In genomic region chr3:15009747-15010146, GRCm38 (mm10) we compare ENCODE assay signal across 29 mouse cellular contexts.
"Had no signal": no experiment of that assay in that cellular context is flagged by ENCODE, and none has a peak within 500 bp of the region (broad histone marks: within the 10 kb centered on the region; RNA-seq: fewer than 3 reads in every experiment).

No protein-coding gene starts in this region.

- H3K9me3 ChIP-seq: limb, embryonic 10.5 days; limb, embryonic 12.5 days; limb, embryonic 13.5 days; limb, embryonic 15.5 days; liver, embryonic 12.5 days; liver, embryonic 13.5 days; liver, embryonic 15.5 days; lung, embryonic 15.5 days; megakaryocyte, embryonic 14.5 days; midbrain, embryonic 10.5 days; midbrain, embryonic 12.5 days; midbrain, embryonic 13.5 days; midbrain, embryonic 15.5 days; neural tube, embryonic 12.5 days had no signal

- ATAC-seq: liver, embryonic 12.5 days; lung, postnatal 0 days; midbrain, embryonic 13.5 days; midbrain, embryonic 15.5 days; midbrain, embryonic 16.5 days had no signal

- DNase-seq: left cerebral cortex, postnatal 4 days; liver, embryonic 13.5 days; lung, adult 18-20 months; lung, adult 2 months; lung, embryonic 14.5 days; lung, postnatal 10 days; lung, postnatal 14 days; lung, postnatal 4 days; midbrain, embryonic 14.5 days had no signal

- H3K9ac ChIP-seq: limb, embryonic 12.5 days; limb, embryonic 13.5 days; limb, embryonic 15.5 days; liver, embryonic 12.5 days; liver, embryonic 13.5 days; liver, embryonic 14.5 days; liver, embryonic 15.5 days; lung, embryonic 14.5 days; lung, embryonic 15.5 days; midbrain, embryonic 12.5 days; midbrain, embryonic 13.5 days; midbrain, embryonic 15.5 days; neural tube, embryonic 12.5 days had no signal

- H3K36me3 ChIP-seq: limb, embryonic 10.5 days; limb, embryonic 12.5 days; limb, embryonic 13.5 days; limb, embryonic 15.5 days; liver, embryonic 12.5 days; liver, embryonic 13.5 days; liver, embryonic 15.5 days; lung, embryonic 15.5 days; midbrain, embryonic 10.5 days; midbrain, embryonic 12.5 days; midbrain, embryonic 13.5 days; midbrain, embryonic 15.5 days; neural tube, embryonic 12.5 days had no signal

- H3K27ac ChIP-seq: left cerebral cortex, adult 2 months; limb, embryonic 10.5 days; limb, embryonic 12.5 days; limb, embryonic 13.5 days; limb, embryonic 15.5 days; liver, embryonic 12.5 days; liver, embryonic 13.5 days; liver, embryonic 14.5 days; liver, embryonic 15.5 days; lung, embryonic 15.5 days; macrophage; midbrain, embryonic 10.5 days; midbrain, embryonic 12.5 days; midbrain, embryonic 13.5 days; midbrain, embryonic 15.5 days; neural tube, embryonic 12.5 days had no signal

- H3K27me3 ChIP-seq: limb, embryonic 12.5 days; limb, embryonic 13.5 days; limb, embryonic 15.5 days; liver, embryonic 12.5 days; liver, embryonic 13.5 days; liver, embryonic 15.5 days; lung, embryonic 15.5 days; megakaryocyte, embryonic 14.5 days; midbrain, embryonic 12.5 days; midbrain, embryonic 13.5 days; midbrain, embryonic 15.5 days; neural tube, embryonic 12.5 days had no signal

- H3K4me3 ChIP-seq: left cerebral cortex, adult 2 months; limb, embryonic 10.5 days; limb, embryonic 12.5 days; limb, embryonic 13.5 days; limb, embryonic 15.5 days; liver, embryonic 12.5 days; liver, embryonic 13.5 days; liver, embryonic 15.5 days; lung, embryonic 15.5 days; megakaryocyte, embryonic 14.5 days; midbrain, embryonic 10.5 days; midbrain, embryonic 12.5 days; midbrain, embryonic 13.5 days; midbrain, embryonic 15.5 days; myocyte; neural tube, embryonic 12.5 days had no signal

- H3K4me1 ChIP-seq: limb, embryonic 10.5 days; limb, embryonic 12.5 days; limb, embryonic 13.5 days; limb, embryonic 15.5 days; liver, embryonic 12.5 days; liver, embryonic 13.5 days; liver, embryonic 15.5 days; lung, embryonic 15.5 days; midbrain, embryonic 10.5 days; midbrain, embryonic 12.5 days; midbrain, embryonic 13.5 days; midbrain, embryonic 15.5 days; neural tube, embryonic 12.5 days had no signal

- H3K4me2 ChIP-seq: limb, embryonic 12.5 days; limb, embryonic 13.5 days; limb, embryonic 15.5 days; liver, embryonic 12.5 days; liver, embryonic 13.5 days; liver, embryonic 15.5 days; lung, embryonic 14.5 days; lung, embryonic 15.5 days; midbrain, embryonic 11.5 days; midbrain, embryonic 12.5 days; midbrain, embryonic 13.5 days; midbrain, embryonic 15.5 days; neural tube, embryonic 12.5 days had no signal
